Mouse (Mus musculus) midbrain, embryonic 16.5 days (tissue): ENCODE measurements around the gene Gm20696. TPM values are rescaled to one million over a fixed set of nuclear protein-coding genes. Genes with fewer than 3 reads are reported as not detected.

Source experiments
- ATAC-seq: fragments of 200-750 bp; cut with Nextera tagmentation; 2 replicates; pipeline ENCODE4 v1.8.0; 2017; ENCODE audit warnings: moderate TSS enrichment
- H3K27ac ChIP-seq: fragments of 300-500 bp; sonication (generic); 2 replicates; pipeline ENCODE4 v1.5.1; 2014; ENCODE audit warnings: mild to moderate bottlenecking, low read length, mixed read lengths
- H3K27me3 ChIP-seq: fragments of 300-500 bp; sonication (generic); 2 replicates; pipeline ENCODE4 v1.6.1; 2014; ENCODE audit warnings: low read depth, low read length, mixed read lengths; ENCODE audit not compliant: control insufficient read depth, insufficient read depth
- H3K36me3 ChIP-seq: fragments of 300-500 bp; sonication (generic); 2 replicates; pipeline ENCODE4 v1.6.1; 2014; ENCODE audit warnings: mild to moderate bottlenecking, low read length, moderate library complexity, mixed read lengths; ENCODE audit not compliant: control insufficient read depth, insufficient read depth
- H3K4me1 ChIP-seq: fragments of 300-500 bp; sonication (generic); 2 replicates; pipeline ENCODE4 v1.6.1; 2014; ENCODE audit warnings: mild to moderate bottlenecking, low read length, mixed read lengths; ENCODE audit not compliant: control insufficient read depth, insufficient read depth
- H3K4me2 ChIP-seq: fragments of 300-500 bp; sonication (generic); 2 replicates; pipeline ENCODE4 v1.6.1; 2014; ENCODE audit warnings: mild to moderate bottlenecking, low read length, mixed read lengths
- H3K4me3 ChIP-seq: fragments of 300-500 bp; sonication (generic); 2 replicates; pipeline ENCODE4 v1.5.1; 2014; ENCODE audit warnings: low read depth, mild to moderate bottlenecking, low read length, moderate library complexity, mixed read lengths
- H3K9ac ChIP-seq: fragments of 300-500 bp; sonication (generic); 2 replicates; pipeline ENCODE4 v1.6.1; 2014; ENCODE audit warnings: low read depth, low read length, mixed read lengths
- H3K9me3 ChIP-seq: fragments of 300-500 bp; sonication (generic); replicated peaks from 2 replicates; pipeline ENCODE4 v1.6.1; 2014; ENCODE audit warnings: mild to moderate bottlenecking, low read length, mixed read lengths; ENCODE audit not compliant: control insufficient read depth, poor library complexity, severe bottlenecking
- WGBS: fragments of 180-500 bp; shearing (Covaris S2); extraction: QIAGEN DNeasy Blood & Tissue Kit; methylation state at CpG from one replicate; pipeline ENCODE4 v1.1.7; 2014; 5-methylcytosine and 5-hydroxymethylcytosine counted together
- polyA plus RNA-seq: library from polyadenylated mRNA; unstranded; fragments of >200 nt; fragmentation: Nextera tagmentation; extraction: Ambion mirVana; gene quantifications from 2 replicates; pipeline ENCODE4 v1.2.1, GENCODE M21; 2015

Gene Gm20696
- polyA plus RNA-seq, 1 experiment from 2014 or later: 2.4 TPM

- H3K27ac ChIP-seq: no peak overlapping the region
- no peak for ATAC-seq
- 52% methylated on average over 4 of the region's 4 CpGs for WGBS
These were observed 288.9 kb downstream of the Gm20696 start for GRCm38 (mm10) chr6:99377716-99378115.

GRCm38 (mm10) chr6:99377131-99377530, 289.5 kb downstream of the Gm20696 start:
- Histone ChIP-seq H3K36me3 (no peaks in the 10 kb centered on the region), H3K9me3 (no peaks in the 10 kb centered on the region), H3K9ac (no peak overlapping the region), H3K4me1 (peaks cover 10% of the 10 kb centered on the region; the same call in 1 of the 2 replicates), H3K4me3 (no peak overlapping the region), H3K27me3 (no peaks in the 10 kb centered on the region), H3K27ac (no peak overlapping the region), H3K4me2 (no peak overlapping the region)
- ATAC-seq: no peak
- 59% methylated on average over 2 of the region's 2 CpGs for WGBS

More at GRCm38 (mm10) chr6:99377716-99378115, 288.9 kb downstream of the Gm20696 start:
- H3K4me3 ChIP-seq: no peak overlapping the region
- H3K4me2 ChIP-seq: no peak overlapping the region
- peaks cover 10% of the 10 kb centered on the region; the same call in 1 of the 2 replicates for H3K4me1 ChIP-seq
- no peaks in the 10 kb centered on the region for H3K36me3 ChIP-seq
- no peaks in the 10 kb centered on the region for H3K9me3 ChIP-seq
- no peak overlapping the region for H3K9ac ChIP-seq
- no peaks in the 10 kb centered on the region for H3K27me3 ChIP-seq

GRCm38 (mm10) chr6:99376721-99377120, 289.9 kb downstream of the Gm20696 start:
- WGBS: 78% methylated on average over 8 of the region's 8 CpGs
- ATAC-seq: no peak
- Histone ChIP-seq H3K4me1 (peaks cover 10% of the 10 kb centered on the region; the same call in 1 of the 2 replicates), H3K27me3 (no peaks in the 10 kb centered on the region), H3K9ac (no peak overlapping the region), H3K9me3 (no peaks in the 10 kb centered on the region), H3K4me3 (no peak overlapping the region), H3K4me2 (no peak overlapping the region), H3K36me3 (no peaks in the 10 kb centered on the region), H3K27ac (peak overlapping the region; percentile 19; the same call in 1 of the 2 replicates)

- Histone ChIP-seq H3K9ac (no peak overlapping the region), H3K27me3 (no peaks in the 10 kb centered on the region), H3K4me3 (no peak overlapping the region), H3K4me2 (no peak overlapping the region), H3K27ac (no peak overlapping the region), H3K9me3 (no peaks in the 10 kb centered on the region), H3K4me1 (peaks cover 10% of the 10 kb centered on the region; the same call in 1 of the 2 replicates), H3K36me3 (no peaks in the 10 kb centered on the region)
- 51% methylated on average over 6 of the region's 6 CpGs for WGBS
- ATAC-seq: no peak
These were observed 290.7 kb downstream of the Gm20696 start for GRCm38 (mm10) chr6:99375865-99376264.

- ATAC-seq: no peak
- H3K4me3 ChIP-seq: no peak overlapping the region
These were observed 291.2 kb downstream of the Gm20696 start for GRCm38 (mm10) chr6:99375376-99375775.

GRCm38 (mm10) chr6:99374448-99375271, 291.9 kb downstream of the Gm20696 start:
- Histone ChIP-seq H3K27me3 (no peaks in the 10 kb centered on the region), H3K4me1 (peaks cover 10% of the 10 kb centered on the region; the same call in 1 of the 2 replicates), H3K36me3 (no peaks in the 10 kb centered on the region), H3K4me2 (no peak overlapping the region), H3K9me3 (no peaks in the 10 kb centered on the region), H3K9ac (no peak overlapping the region), H3K27ac (no peak overlapping the region), H3K4me3 (no peak overlapping the region)
- no peak for ATAC-seq
- 66% methylated on average over 19 of the region's 19 CpGs for WGBS

More at GRCm38 (mm10) chr6:99375376-99375775, 291.2 kb downstream of the Gm20696 start:
- Histone ChIP-seq H3K27me3 (no peaks in the 10 kb centered on the region), H3K9me3 (no peaks in the 10 kb centered on the region), H3K36me3 (no peaks in the 10 kb centered on the region), H3K27ac (no peak overlapping the region), H3K9ac (no peak overlapping the region), H3K4me1 (peaks cover 10% of the 10 kb centered on the region; the same call in 1 of the 2 replicates), H3K4me2 (no peak overlapping the region)
- WGBS: 84% methylated on average over 4 of the region's 4 CpGs

GRCm38 (mm10) chr6:99372427-99372826, 294.2 kb downstream of the Gm20696 start:
- H3K4me1 ChIP-seq: peaks cover 10% of the 10 kb centered on the region; the same call in 1 of the 2 replicates
- H3K4me3 ChIP-seq: no peak overlapping the region
- no peak overlapping the region for H3K27ac ChIP-seq
- ATAC-seq: no peak
- H3K9me3 ChIP-seq: no peaks in the 10 kb centered on the region
- no peak overlapping the region for H3K9ac ChIP-seq
- no peaks in the 10 kb centered on the region for H3K36me3 ChIP-seq
- no peak overlapping the region for H3K4me2 ChIP-seq
- WGBS: 91% methylated on average over 5 of the region's 5 CpGs
- H3K27me3 ChIP-seq: no peaks in the 10 kb centered on the region

GRCm38 (mm10) chr6:99372016-99372415, 294.6 kb downstream of the Gm20696 start:
- no peaks in the 10 kb centered on the region for H3K27me3 ChIP-seq
- 91% methylated on average over 6 of the region's 6 CpGs for WGBS
- no peaks in the 10 kb centered on the region for H3K36me3 ChIP-seq
- no peak overlapping the region for H3K9ac ChIP-seq
- no peak overlapping the region for H3K27ac ChIP-seq
- no peak for ATAC-seq
- H3K4me1 ChIP-seq: peaks cover 10% of the 10 kb centered on the region; the same call in 1 of the 2 replicates
- no peaks in the 10 kb centered on the region for H3K9me3 ChIP-seq
- no peak overlapping the region for H3K4me2 ChIP-seq
- H3K4me3 ChIP-seq: no peak overlapping the region

GRCm38 (mm10) chr6:99369931-99370330, 296.7 kb downstream of the Gm20696 start:
- WGBS: 77% methylated on average over 2 of the region's 2 CpGs
- H3K4me3 ChIP-seq: no peak overlapping the region
- H3K27me3 ChIP-seq: no peaks in the 10 kb centered on the region
- H3K4me2 ChIP-seq: no peak overlapping the region
- H3K4me1 ChIP-seq: peaks cover 2% of the 10 kb centered on the region; the same call in 1 of the 2 replicates
- H3K36me3 ChIP-seq: no peaks in the 10 kb centered on the region
- H3K9me3 ChIP-seq: no peaks in the 10 kb centered on the region
- no peak for ATAC-seq
- H3K9ac ChIP-seq: no peak overlapping the region
- H3K27ac ChIP-seq: no peak overlapping the region
